ENCODE assay signal across 21 mouse cellular contexts in genomic region chr8:23511264-23511663, GRCm38 (mm10).
DNase-seq lines count a peak whose midpoint lies in the region; ATAC-seq and TF ChIP-seq lines count a peak whose summit lies in the region.
"Had no signal": no experiment of that assay in that cellular context is flagged by ENCODE, and none has a peak within 500 bp of the region (broad histone marks: within the 10 kb centered on the region; RNA-seq: fewer than 3 reads in every experiment).

No protein-coding gene starts in this region.

- no peaks in the 10 kb centered on the region for H3K36me3 ChIP-seq in heart, embryonic 10.5 days
- H3K36me3 ChIP-seq in stomach, postnatal 0 days (ENCODE audit: control insufficient read depth, insufficient read depth, low read length) = no peaks in the 10 kb centered on the region
- H3K36me3 ChIP-seq in hindbrain, embryonic 12.5 days = no peaks in the 10 kb centered on the region
- H3K36me3 ChIP-seq: embryonic facial prominence, embryonic 10.5 days; hindbrain, embryonic 15.5 days; intestine, embryonic 15.5 days; liver, embryonic 12.5 days; lung, embryonic 15.5 days; midbrain, embryonic 15.5 days; neural tube, embryonic 15.5 days had no signal

- H3K9ac ChIP-seq in stomach, postnatal 0 days (ENCODE audit: low read length) = no peak overlapping the region
- no peak overlapping the region for H3K9ac ChIP-seq in hindbrain, embryonic 12.5 days
- H3K9ac ChIP-seq: hindbrain, embryonic 15.5 days; intestine, embryonic 15.5 days; liver, embryonic 12.5 days; lung, embryonic 15.5 days; midbrain, embryonic 15.5 days; neural tube, embryonic 15.5 days had no signal

- peak; percentile 53; the same call in 1 of the 2 replicates for ATAC-seq in stomach, postnatal 0 days (ENCODE audit: low FRiP score, low TSS enrichment)
- no peak for ATAC-seq in hindbrain, embryonic 12.5 days (ENCODE audit: low FRiP score)
- ATAC-seq: forebrain, embryonic 14.5 days; intestine, embryonic 15.5 days; liver, embryonic 12.5 days; midbrain, embryonic 15.5 days had no signal

- H3K4me1 ChIP-seq in heart, embryonic 10.5 days = peaks cover 19% of the 10 kb centered on the region
- peaks cover 5% of the 10 kb centered on the region; the same call in 1 of the 2 replicates for H3K4me1 ChIP-seq in stomach, postnatal 0 days (replicated peaks; ENCODE audit: control insufficient read depth, insufficient read depth)
- H3K4me1 ChIP-seq in hindbrain, embryonic 12.5 days = no peaks in the 10 kb centered on the region
- H3K4me1 ChIP-seq: hindbrain, embryonic 15.5 days; intestine, embryonic 15.5 days; liver, embryonic 12.5 days; midbrain, embryonic 15.5 days; neural tube, embryonic 15.5 days had no signal

- no peak for TF ChIP-seq EP300 in stomach, postnatal 0 days (optimal IDR thresholded peaks at IDR 0.05)

- no peak overlapping the region for H3K4me2 ChIP-seq in stomach, postnatal 0 days (replicated peaks; ENCODE audit: low read depth)
- H3K4me2 ChIP-seq in hindbrain, embryonic 12.5 days (replicated peaks) = no peak overlapping the region
- H3K4me2 ChIP-seq: heart, embryonic 11.5 days; hindbrain, embryonic 15.5 days; intestine, embryonic 15.5 days; liver, embryonic 12.5 days; lung, embryonic 15.5 days; midbrain, embryonic 15.5 days; neural tube, embryonic 15.5 days had no signal

- no peaks in the 10 kb centered on the region for H3K27me3 ChIP-seq in heart, embryonic 10.5 days (ENCODE audit: insufficient read depth, poor library complexity, severe bottlenecking)
- H3K27me3 ChIP-seq in stomach, postnatal 0 days (ENCODE audit: control insufficient read depth, insufficient read depth, low read length) = no peaks in the 10 kb centered on the region
- no peaks in the 10 kb centered on the region for H3K27me3 ChIP-seq in hindbrain, embryonic 12.5 days
- H3K27me3 ChIP-seq: hindbrain, embryonic 15.5 days; intestine, embryonic 15.5 days; liver, embryonic 12.5 days; lung, embryonic 15.5 days; midbrain, embryonic 15.5 days; neural tube, embryonic 15.5 days had no signal

- WGBS in heart, embryonic 10.5 days = 85% methylated on average over 1 of the region's 1 CpGs
- WGBS in stomach, postnatal 0 days = 36% methylated on average over 1 of the region's 1 CpGs
- 85% methylated on average over 1 of the region's 1 CpGs for WGBS in hindbrain, embryonic 12.5 days

- peak; percentile 96 for DNase-seq in heart, adult 11 months
- no peak for DNase-seq in heart, embryonic 10.5 days (ENCODE audit: low spot score)
- peak; percentile 2 for DNase-seq in lung, postnatal 14 days
- no peak for DNase-seq in lung, postnatal 10 days
- DNase-seq in fibroblast of lung, adult 2 months (ENCODE audit: low read depth) = peak; percentile 85
- no peak for DNase-seq in stomach, postnatal 0 days (ENCODE audit: low spot score)
- DNase-seq: B cell, adult 2 months; cerebellum, adult 8-10 months; right cerebral cortex, postnatal 14 days; thymus, postnatal 4 days had no signal

- H3K9me3 ChIP-seq in heart, embryonic 10.5 days = no peaks in the 10 kb centered on the region
- H3K9me3 ChIP-seq in stomach, postnatal 0 days (ENCODE audit: control insufficient read depth, low read length) = no peaks in the 10 kb centered on the region
- no peaks in the 10 kb centered on the region for H3K9me3 ChIP-seq in hindbrain, embryonic 12.5 days (replicated peaks)
- H3K9me3 ChIP-seq: embryonic facial prominence, embryonic 10.5 days; hindbrain, embryonic 15.5 days; intestine, embryonic 15.5 days; liver, embryonic 12.5 days; lung, embryonic 15.5 days; midbrain, embryonic 15.5 days; neural tube, embryonic 15.5 days had no signal

- no peak overlapping the region for H3K4me3 ChIP-seq in heart, embryonic 10.5 days
- no peak overlapping the region for H3K4me3 ChIP-seq in stomach, postnatal 0 days (ENCODE audit: low read depth, low read length)
- no peak overlapping the region for H3K4me3 ChIP-seq in hindbrain, embryonic 12.5 days
- H3K4me3 ChIP-seq: embryonic facial prominence, embryonic 10.5 days; hindbrain, embryonic 15.5 days; intestine, embryonic 15.5 days; liver, embryonic 12.5 days; lung, embryonic 15.5 days; midbrain, embryonic 15.5 days; myocyte; neural tube, embryonic 15.5 days had no signal

- no peak for TF ChIP-seq CTCF in stomach, postnatal 0 days (IDR thresholded peaks at IDR 0.05; ENCODE audit: low read depth)

- no peak overlapping the region for H3K27ac ChIP-seq in heart, embryonic 10.5 days
- H3K27ac ChIP-seq in stomach, postnatal 0 days (replicated peaks) = no peak overlapping the region
- H3K27ac ChIP-seq in hindbrain, embryonic 12.5 days = no peak overlapping the region
- H3K27ac ChIP-seq: hindbrain, embryonic 15.5 days; intestine, embryonic 15.5 days; liver, embryonic 12.5 days; lung, embryonic 15.5 days; midbrain, embryonic 15.5 days; neural tube, embryonic 15.5 days had no signal

Comparison
In these comparisons a context has a peak if more than half of its experiments do, and no peak if none do; other contexts are left out.
1. DNase-seq: peak in heart, adult 11 months (single experiment), lung, postnatal 14 days (single experiment) and fibroblast of lung, adult 2 months (single experiment); none in heart, embryonic 10.5 days (single experiment), lung, postnatal 10 days (single experiment) and stomach, postnatal 0 days (single experiment).